Mouse (Mus musculus) neural tube, embryonic 12.5 days (tissue): Measurements from ENCODE around the gene Wnt7b. TPM values are rescaled to one million over a fixed set of nuclear protein-coding genes. Genes with fewer than 3 reads are reported as not detected.
A peak's percentile ranks its signal among the peaks of the same experiment; 100 is the strongest.

Experiments
- ATAC-seq: fragments of 200-750 bp; cut with Nextera tagmentation; 2 replicates; pipeline ENCODE4 v1.8.0; 2017; ENCODE audit warnings: low read depth, mild to moderate bottlenecking, moderate TSS enrichment, moderate library complexity; ENCODE audit not compliant: low FRiP score
- H3K27ac ChIP-seq: fragments of 300-500 bp; sonication (generic); 2 replicates; pipeline ENCODE4 v1.5.1; 2016
- H3K27me3 ChIP-seq: fragments of 300-500 bp; sonication (generic); replicated peaks from 2 replicates; pipeline ENCODE4 v1.6.1; 2016; ENCODE audit warnings: mild to moderate bottlenecking
- H3K36me3 ChIP-seq: fragments of 300-500 bp; sonication (generic); 2 replicates; pipeline ENCODE4 v1.6.1; 2016; ENCODE audit warnings: mild to moderate bottlenecking
- H3K4me1 ChIP-seq: fragments of 300-500 bp; sonication (generic); 2 replicates; pipeline ENCODE4 v1.6.1; 2016
- H3K4me2 ChIP-seq: fragments of 300-500 bp; sonication (generic); replicated peaks from 2 replicates; pipeline ENCODE4 v1.6.1; 2016; ENCODE audit warnings: mild to moderate bottlenecking
- H3K4me3 ChIP-seq: fragments of 300-500 bp; sonication (generic); 2 replicates; pipeline ENCODE4 v1.5.1; 2016
- H3K9ac ChIP-seq: fragments of 300-500 bp; sonication (generic); 2 replicates; pipeline ENCODE4 v1.6.1; 2016; ENCODE audit warnings: mild to moderate bottlenecking
- H3K9me3 ChIP-seq: fragments of 300-500 bp; sonication (generic); 2 replicates; pipeline ENCODE4 v1.6.1; 2016; ENCODE audit warnings: mild to moderate bottlenecking
- WGBS: fragments of 180-500 bp; shearing (Covaris S2); methylation state at CpG from one replicate; pipeline ENCODE4 v1.1.7; 2016; 5-methylcytosine and 5-hydroxymethylcytosine counted together
- polyA plus RNA-seq: library from polyadenylated mRNA; unstranded; fragments of >200 nt; fragmentation: Nextera tagmentation; extraction: Ambion mirVana; gene quantifications from 2 replicates; pipeline ENCODE4 v1.2.1, GENCODE M21; 2016

The Wnt7b gene
- polyA plus RNA-seq, 1 experiment from 2014 or later = 90.3 TPM

DNA sequence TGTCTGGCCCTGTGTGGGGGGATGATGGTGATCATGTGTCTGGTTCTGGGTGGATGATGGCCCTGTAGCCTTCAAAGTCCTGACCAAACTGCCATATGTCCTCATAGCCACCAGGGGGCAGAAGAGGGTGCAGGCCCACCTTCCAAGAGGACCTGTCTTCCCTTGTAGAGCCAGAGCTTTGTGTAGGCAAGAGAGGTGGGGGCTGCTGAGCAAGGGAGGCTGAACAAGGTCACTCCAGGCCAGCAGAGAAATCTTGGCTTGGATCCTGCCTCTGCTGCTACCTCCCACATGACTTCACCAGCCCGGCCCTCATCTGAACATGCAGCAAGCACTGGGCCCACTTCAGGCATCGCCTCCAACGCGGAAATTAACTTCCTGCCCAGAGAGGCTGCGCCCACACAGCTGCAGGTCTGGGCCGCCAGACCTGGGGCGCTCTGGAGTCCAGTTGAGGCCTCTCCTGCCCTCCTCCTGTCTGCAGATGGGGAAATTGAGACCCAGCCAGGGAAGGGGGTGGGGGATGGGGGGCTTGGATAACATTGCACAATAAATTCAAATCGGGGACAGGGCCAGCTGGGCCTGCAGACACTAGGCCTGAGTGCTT is 28.4 kb upstream of the Wnt7b start:
- WGBS = 65% methylated on average over 8 of the region's 8 CpGs

DNA sequence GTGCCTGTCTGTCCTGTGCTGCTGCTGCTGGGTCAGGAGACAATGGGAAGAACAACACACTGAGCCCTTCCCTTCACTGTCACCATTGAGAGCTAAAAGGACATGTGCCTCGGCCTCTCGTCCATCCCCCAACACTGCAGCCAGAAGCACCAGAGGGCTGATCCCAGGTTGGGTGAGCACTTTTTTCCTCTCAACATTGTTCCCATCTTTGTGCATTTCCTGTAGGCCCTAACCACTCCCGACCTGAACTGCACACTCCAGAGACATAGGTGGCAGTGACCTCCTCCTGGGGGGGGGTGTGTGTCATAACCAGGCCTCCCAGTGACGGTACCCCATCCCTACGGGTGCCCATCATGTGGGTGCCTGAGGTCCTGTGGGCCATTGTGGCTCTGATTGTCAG is 27.8 kb upstream of the Wnt7b start:
- WGBS = 74% methylated on average over 5 of the region's 5 CpGs
- Histone ChIP-seq H3K4me2 (no peak overlapping the region), H3K4me3 (no peak overlapping the region), H3K27ac (no peak overlapping the region), H3K9me3 (no peaks in the 10 kb centered on the region), H3K27me3 (peaks cover 4% of the 10 kb centered on the region), H3K4me1 (peaks cover 37% of the 10 kb centered on the region), H3K36me3 (no peaks in the 10 kb centered on the region), H3K9ac (no peak overlapping the region)
- ATAC-seq = no peak; the same call in 1 of the 2 replicates

More for the DNA sequence above, 28.4 kb upstream of the Wnt7b start:
- no peak overlapping the region for H3K4me2 ChIP-seq
- peaks cover 41% of the 10 kb centered on the region for H3K4me1 ChIP-seq
- peaks cover 6% of the 10 kb centered on the region for H3K27me3 ChIP-seq
- H3K9ac ChIP-seq = peak overlapping the region; percentile 36
- H3K4me3 ChIP-seq = no peak overlapping the region
- peak; percentile 62 for ATAC-seq
- no peaks in the 10 kb centered on the region for H3K36me3 ChIP-seq
- H3K27ac ChIP-seq = peak overlapping the region; percentile 60
- H3K9me3 ChIP-seq = no peaks in the 10 kb centered on the region

DNA sequence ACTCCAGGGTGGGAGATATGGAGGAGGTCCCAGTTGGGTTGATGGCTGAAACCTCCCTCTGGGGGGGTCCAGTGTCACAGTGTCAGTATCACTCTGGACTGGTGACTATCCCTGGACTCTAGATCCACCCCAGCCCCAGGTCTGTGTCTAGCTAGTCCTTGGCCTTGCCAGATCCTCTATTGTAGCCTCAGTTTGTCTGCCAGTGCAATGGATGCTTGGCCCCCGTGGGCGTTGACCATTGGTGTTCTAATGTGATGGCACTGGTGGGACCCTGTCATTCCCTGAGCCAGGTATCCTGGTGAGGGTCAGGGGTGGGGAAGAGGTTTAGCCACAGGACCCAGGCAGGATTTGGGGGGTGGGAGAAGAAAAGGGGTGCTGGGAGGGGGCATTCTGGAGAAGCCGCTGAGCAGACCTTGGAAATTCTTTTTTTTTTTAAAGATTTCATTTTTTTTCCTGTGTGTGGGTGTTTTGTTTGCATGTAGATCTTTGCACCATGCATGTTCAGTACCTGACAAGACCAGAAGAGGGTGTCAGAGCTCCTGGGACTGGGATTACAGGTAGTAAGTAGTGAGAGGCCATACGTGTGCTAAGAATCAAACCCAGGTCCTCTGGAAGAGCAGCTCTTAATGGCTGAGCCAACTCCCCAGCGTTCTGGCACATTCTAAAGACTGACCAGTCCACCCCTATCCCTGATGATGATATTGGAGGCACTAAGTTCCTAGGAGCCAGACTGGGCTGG is 27.2 kb upstream of the Wnt7b start:
- Histone ChIP-seq H3K9me3 (no peaks in the 10 kb centered on the region), H3K4me2 (no peak overlapping the region), H3K9ac (no peak overlapping the region), H3K27me3 (0 out of 2 replicates have a peak, but pooled peaks cover 3% of the 10 kb centered on the region), H3K27ac (no peak overlapping the region), H3K4me1 (peaks cover 31% of the 10 kb centered on the region), H3K36me3 (no peaks in the 10 kb centered on the region), H3K4me3 (no peak overlapping the region)
- WGBS = 80% methylated on average over 5 of the region's 5 CpGs
- ATAC-seq = no peak

DNA sequence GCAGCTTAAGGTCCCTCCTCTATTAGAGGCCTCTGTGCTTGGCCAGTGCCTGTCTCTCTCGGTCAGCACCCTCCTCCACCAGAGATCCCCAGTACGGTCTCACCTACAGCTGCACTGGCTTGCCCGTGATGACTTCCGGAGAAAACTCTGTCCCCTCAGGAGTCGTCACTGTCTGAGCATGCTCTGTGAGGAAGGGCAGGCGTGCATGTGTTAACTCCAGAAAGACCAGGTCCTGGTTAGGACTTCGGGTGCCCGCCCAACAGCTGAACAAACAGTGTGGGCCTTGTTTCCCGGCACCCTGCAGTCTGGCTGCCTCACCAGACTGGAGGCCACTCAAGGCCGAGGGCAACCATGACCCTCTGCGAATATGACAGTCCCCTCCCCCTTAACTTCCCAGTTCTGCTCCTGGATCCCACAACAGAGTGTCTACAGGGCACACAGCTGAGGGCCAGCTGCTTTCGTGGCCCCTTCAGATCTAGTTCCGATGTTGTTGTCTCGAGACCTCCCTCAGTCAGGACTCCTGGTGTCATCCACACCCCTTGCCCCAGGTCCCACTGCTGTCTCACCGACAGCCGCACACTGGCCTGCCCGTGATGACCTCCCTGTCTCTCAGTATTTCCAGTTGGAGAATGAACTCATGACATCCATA is 23.8 kb upstream of the Wnt7b start:
- WGBS = 61% methylated on average over 17 of the region's 17 CpGs
- ATAC-seq = no peak
- Histone ChIP-seq H3K4me2 (0 out of 2 replicates have a peak overlapping the region, but pooled peaks have one; percentile 5), H3K36me3 (no peaks in the 10 kb centered on the region), H3K9ac (no peak overlapping the region), H3K27ac (no peak overlapping the region), H3K4me1 (peaks cover 13% of the 10 kb centered on the region), H3K27me3 (0 out of 2 replicates have a peak, but pooled peaks cover 3% of the 10 kb centered on the region), H3K9me3 (no peaks in the 10 kb centered on the region), H3K4me3 (no peak overlapping the region)

DNA sequence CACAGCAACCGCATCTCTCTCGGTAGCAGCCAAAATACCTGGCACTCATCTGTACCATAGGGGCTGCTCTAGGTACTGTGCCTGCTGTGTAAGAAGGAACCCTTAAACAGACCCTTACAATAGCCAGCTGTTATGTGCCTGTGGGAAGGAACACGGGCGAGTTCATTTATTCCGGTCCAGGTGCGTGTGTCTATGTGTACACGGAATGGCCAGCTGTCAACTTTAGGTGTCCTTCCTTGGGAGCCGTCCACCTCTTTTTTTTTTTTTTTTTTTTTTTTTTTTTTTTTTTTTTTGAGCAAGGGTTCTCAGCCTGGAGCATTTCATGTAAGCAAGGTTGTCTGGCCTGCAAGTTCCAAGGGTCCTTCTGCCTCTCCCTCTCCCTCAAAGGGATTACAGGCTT is 22.7 kb upstream of the Wnt7b start:
- H3K27ac ChIP-seq = no peak overlapping the region
- ATAC-seq = no peak
- H3K9me3 ChIP-seq = no peaks in the 10 kb centered on the region
- H3K4me3 ChIP-seq = no peak overlapping the region
- no peak overlapping the region for H3K9ac ChIP-seq
- H3K36me3 ChIP-seq = no peaks in the 10 kb centered on the region
- no peak overlapping the region for H3K4me2 ChIP-seq
- 0 out of 2 replicates have a peak, but pooled peaks cover 3% of the 10 kb centered on the region for H3K27me3 ChIP-seq
- H3K4me1 ChIP-seq = peaks cover 13% of the 10 kb centered on the region
- WGBS = 84% methylated on average over 8 of the region's 8 CpGs

DNA sequence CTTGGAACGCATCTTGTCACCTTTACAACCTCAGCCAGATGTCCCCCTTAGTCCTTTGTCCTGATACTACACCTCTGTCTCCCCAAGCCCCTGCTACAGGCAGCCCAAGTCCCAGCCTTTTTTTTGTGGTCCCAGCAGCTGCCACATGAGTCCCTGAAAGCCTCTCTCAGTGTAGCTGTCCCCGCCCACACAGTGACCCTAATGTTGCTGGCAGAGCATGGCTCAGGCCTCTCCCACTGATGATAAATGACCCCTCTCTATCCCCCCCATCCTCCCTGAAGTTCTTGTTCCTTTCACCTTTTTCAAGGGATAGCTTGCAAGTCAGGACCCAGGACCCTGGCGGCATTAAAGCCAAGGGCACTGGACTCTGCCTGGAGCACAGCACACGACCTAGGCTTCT is 22.2 kb upstream of the Wnt7b start:
- 79% methylated on average over 4 of the region's 4 CpGs for whole genome bisulfite sequencing
- Histone ChIP-seq H3K4me3 (no peak overlapping the region), H3K9ac (no peak overlapping the region), H3K27me3 (0 out of 2 replicates have a peak, but pooled peaks cover 3% of the 10 kb centered on the region), H3K9me3 (no peaks in the 10 kb centered on the region), H3K4me1 (peaks cover 15% of the 10 kb centered on the region), H3K36me3 (no peaks in the 10 kb centered on the region), H3K27ac (no peak overlapping the region), H3K4me2 (no peak overlapping the region)
- no peak for ATAC-seq

DNA sequence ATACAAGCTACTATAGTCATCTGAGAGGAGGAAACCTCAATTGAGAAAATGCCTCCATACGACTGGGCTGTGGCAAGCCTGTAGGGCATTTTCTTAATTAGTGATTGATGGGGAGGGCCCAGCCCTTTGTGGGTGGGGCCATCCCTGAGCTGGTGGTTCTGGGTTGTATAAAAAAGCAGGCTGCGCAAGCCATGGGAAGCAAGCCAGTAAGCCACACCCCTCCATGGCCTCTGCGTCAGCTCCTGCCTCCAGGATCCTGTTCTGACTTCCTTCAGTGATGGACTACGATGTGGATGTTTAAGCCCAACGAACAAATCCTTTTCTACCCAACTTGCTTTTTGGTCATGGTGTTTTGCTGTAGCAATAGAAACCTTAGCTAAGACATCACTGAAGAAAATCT is 21.1 kb upstream of the Wnt7b start:
- Histone ChIP-seq H3K4me2 (no peak overlapping the region), H3K27me3 (0 out of 2 replicates have a peak, but pooled peaks cover 3% of the 10 kb centered on the region), H3K9me3 (no peaks in the 10 kb centered on the region), H3K27ac (no peak overlapping the region), H3K36me3 (no peaks in the 10 kb centered on the region), H3K9ac (no peak overlapping the region), H3K4me1 (peaks cover 15% of the 10 kb centered on the region), H3K4me3 (no peak overlapping the region)
- 42% methylated on average over 5 of the region's 5 CpGs for WGBS
- ATAC-seq = no peak

DNA sequence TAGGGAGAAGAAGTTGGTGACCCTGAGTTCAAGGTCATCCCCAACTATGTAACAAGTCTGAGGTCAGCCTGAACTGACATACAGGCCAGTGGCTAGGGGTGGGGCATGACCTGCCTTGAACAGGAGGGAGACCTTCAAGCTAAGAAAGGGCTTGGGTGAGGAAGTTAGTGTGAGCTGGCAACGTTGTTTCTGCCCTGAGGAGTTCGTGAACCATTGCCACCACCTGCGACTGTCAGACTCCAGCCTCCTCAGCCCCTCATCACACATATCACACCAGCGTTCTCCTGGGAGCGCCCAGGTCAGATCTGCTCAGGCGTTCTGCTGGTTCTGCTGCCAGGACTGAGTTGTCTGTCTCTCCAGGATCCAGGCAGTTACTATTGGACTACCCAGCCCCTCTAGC is 20.5 kb upstream of the Wnt7b start:
- ATAC-seq = no peak
- Histone ChIP-seq H3K4me3 (no peak overlapping the region), H3K9ac (no peak overlapping the region), H3K4me2 (no peak overlapping the region), H3K36me3 (no peaks in the 10 kb centered on the region), H3K4me1 (peaks cover 15% of the 10 kb centered on the region), H3K9me3 (no peaks in the 10 kb centered on the region), H3K27ac (no peak overlapping the region), H3K27me3 (0 out of 2 replicates have a peak, but pooled peaks cover 3% of the 10 kb centered on the region)
- 76% methylated on average over 6 of the region's 6 CpGs for WGBS

DNA sequence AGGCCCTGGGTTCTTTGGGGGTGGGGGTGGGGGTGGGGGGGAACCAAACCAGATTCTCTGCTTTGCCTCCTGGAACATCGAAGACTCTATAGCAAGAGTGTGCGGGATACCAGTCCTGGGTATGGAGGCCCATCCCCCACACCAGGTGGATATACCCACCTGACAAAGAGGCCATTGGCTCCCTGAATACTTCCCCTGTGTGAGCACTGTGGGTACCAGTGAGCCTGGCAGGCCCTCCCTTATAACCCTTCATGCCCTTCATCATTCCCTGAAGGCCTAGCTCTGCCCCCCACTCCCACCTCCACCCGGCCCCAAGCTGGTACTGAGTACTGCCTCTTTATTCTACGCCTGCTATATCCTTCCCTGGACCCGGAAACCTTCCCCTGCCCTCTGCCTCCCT is 19.7 kb upstream of the Wnt7b start:
- H3K36me3 ChIP-seq = no peaks in the 10 kb centered on the region
- no peak for ATAC-seq
- no peak overlapping the region for H3K4me2 ChIP-seq
- H3K4me3 ChIP-seq = no peak overlapping the region
- no peak overlapping the region for H3K27ac ChIP-seq
- H3K9ac ChIP-seq = no peak overlapping the region
- no peaks in the 10 kb centered on the region for H3K9me3 ChIP-seq
- peaks cover 15% of the 10 kb centered on the region for H3K4me1 ChIP-seq
- H3K27me3 ChIP-seq = 0 out of 2 replicates have a peak, but pooled peaks cover 3% of the 10 kb centered on the region
- WGBS = 85% methylated on average over 5 of the region's 5 CpGs

DNA sequence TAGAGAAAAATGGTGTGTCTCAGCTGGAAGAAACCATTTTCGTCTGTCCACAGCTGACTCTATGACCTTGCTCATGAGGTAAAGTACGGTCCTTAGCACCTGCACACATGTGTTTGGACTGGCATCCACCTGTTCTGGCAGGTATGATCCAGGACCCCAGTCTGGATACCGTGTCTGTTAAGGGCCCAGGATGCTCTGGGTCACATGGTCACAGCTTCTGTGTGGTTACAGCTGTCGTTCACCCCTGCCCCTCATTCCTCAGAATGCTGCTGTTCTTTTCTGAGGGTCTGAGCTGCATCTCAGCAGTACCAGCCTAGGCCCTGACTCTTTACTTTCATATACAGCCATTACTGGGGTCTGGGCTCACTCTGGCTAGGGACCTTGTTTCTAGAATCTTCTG is 18.9 kb upstream of the Wnt7b start:
- Histone ChIP-seq H3K4me2 (no peak overlapping the region), H3K27me3 (0 out of 2 replicates have a peak, but pooled peaks cover 3% of the 10 kb centered on the region), H3K4me3 (no peak overlapping the region), H3K4me1 (peaks cover 15% of the 10 kb centered on the region), H3K9ac (no peak overlapping the region), H3K36me3 (no peaks in the 10 kb centered on the region), H3K27ac (no peak overlapping the region), H3K9me3 (no peaks in the 10 kb centered on the region)
- 75% methylated on average over 4 of the region's 4 CpGs for WGBS
- ATAC-seq = no peak

DNA sequence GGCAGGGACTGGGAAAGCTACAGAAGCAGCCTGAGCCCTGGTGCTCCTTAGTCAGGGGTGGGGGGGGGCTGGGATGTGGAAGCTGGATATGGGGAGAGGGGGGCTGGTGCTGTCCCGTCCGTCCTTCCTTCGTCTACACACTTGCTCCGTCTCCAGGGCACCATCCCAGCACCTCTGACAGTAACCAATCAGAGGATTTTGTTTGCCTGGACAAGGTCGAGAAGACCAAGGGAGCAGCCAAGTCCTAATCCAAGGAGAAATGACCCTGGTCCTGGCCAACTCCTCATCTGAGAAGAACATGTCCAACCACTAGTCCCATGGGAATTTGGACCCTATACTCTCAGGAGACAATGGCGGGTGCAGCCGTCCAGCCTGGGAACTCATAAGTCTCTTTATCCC is 18.4 kb upstream of the Wnt7b start:
- H3K4me1 ChIP-seq = peaks cover 15% of the 10 kb centered on the region
- 0 out of 2 replicates have a peak, but pooled peaks cover 3% of the 10 kb centered on the region for H3K27me3 ChIP-seq
- no peaks in the 10 kb centered on the region for H3K9me3 ChIP-seq
- no peak overlapping the region for H3K4me3 ChIP-seq
- 75% methylated on average over 7 of the region's 7 CpGs for WGBS
- no peaks in the 10 kb centered on the region for H3K36me3 ChIP-seq
- H3K4me2 ChIP-seq = peak overlapping the region; percentile 20; the same call in 1 of the 2 replicates
- no peak overlapping the region for H3K9ac ChIP-seq
- ATAC-seq = no peak
- no peak overlapping the region for H3K27ac ChIP-seq
